Mouse (Mus musculus): ENCODE data around the gene Srrm1. TPM values are rescaled to one million over a fixed set of nuclear protein-coding genes. Genes with fewer than 3 reads are reported as not detected.
"Not testable (repeated sequence)": the region's sequence is repeated elsewhere in the genome, so short reads cannot be mapped to it uniquely, and the experiment has no call there.

The Srrm1 gene
- polyA plus RNA-seq, 1 experiment from 2014 or later: 257 TPM

DNA sequence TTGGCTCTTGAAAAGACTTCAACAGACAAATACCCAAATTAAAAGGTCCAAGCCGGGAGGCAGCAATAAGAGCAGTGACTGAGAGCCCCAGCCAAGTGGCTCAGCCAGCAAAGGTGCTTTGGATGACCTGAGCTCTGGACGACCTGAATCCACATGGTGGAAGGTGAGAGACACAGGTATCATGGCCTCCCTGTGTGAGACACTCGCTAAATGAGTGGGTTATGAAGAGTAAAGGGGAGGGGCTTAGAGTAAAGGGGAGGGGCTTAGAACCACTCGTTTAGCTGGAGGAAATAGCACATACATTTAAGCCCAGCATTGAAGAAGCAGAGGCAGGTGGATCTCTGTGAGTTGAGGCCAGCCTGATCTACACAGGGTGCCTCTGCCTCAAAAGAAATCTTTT is 69.7 kb downstream of the Srrm1 start:
- H3K9me3 ChIP-seq (replicated peaks): no peaks in the 10 kb centered on the region
- peaks cover 32% of the 10 kb centered on the region for H3K4me1 ChIP-seq
- ATAC-seq (replicated peaks; ENCODE audit: low FRiP score): no peak
- H3K27me3 ChIP-seq: no peaks in the 10 kb centered on the region
- H3K27ac ChIP-seq: no peak overlapping the region
- no peak overlapping the region for H3K9ac ChIP-seq
- no peak overlapping the region for H3K4me2 ChIP-seq
- 80% methylated on average over 4 of the region's 4 CpGs for WGBS
- H3K36me3 ChIP-seq: no peaks in the 10 kb centered on the region
- H3K4me3 ChIP-seq (replicated peaks): no peak overlapping the region

DNA sequence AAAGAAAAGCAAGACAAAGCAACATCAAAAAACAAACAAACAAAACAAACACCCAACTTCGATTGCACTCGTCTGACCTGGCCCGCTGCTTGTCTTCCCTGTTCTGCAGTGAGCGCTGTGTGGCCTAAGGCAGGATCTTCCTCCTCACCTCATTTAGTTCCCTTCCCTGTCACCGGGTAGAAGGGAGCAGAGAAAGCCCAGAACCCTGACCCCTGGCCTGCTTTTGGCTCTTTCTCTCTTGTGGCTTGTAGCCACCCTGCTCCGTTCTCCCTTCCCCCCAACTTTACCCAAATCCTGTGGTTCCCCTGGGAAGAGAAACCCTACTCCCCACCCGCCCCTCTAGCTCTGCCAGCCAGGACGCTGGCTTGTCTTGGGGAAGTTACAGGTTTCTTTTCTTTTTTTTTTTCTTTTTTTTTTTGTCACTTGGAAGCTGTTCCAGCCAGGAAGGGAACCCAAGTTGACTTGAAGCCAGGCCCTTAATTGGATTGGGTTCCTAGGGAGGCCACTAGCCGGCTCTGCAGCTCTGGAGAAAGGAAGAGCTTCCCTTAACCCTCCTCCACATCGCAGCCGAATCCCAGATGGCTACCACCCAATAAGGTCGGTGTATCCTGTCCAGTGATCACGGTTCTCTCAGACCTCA is 70.3 kb downstream of the Srrm1 start:
- H3K27ac ChIP-seq: no peak overlapping the region
- no peak overlapping the region for H3K4me3 ChIP-seq (replicated peaks)
- no peaks in the 10 kb centered on the region for H3K27me3 ChIP-seq
- no peaks in the 10 kb centered on the region for H3K9me3 ChIP-seq (replicated peaks)
- H3K4me1 ChIP-seq: peaks cover 32% of the 10 kb centered on the region
- 56% methylated on average over 13 of the region's 13 CpGs for whole genome bisulfite sequencing
- no peaks in the 10 kb centered on the region for H3K36me3 ChIP-seq
- H3K4me2 ChIP-seq: no peak overlapping the region
- no peak for ATAC-seq (replicated peaks; ENCODE audit: low FRiP score)
- no peak overlapping the region for H3K9ac ChIP-seq

DNA sequence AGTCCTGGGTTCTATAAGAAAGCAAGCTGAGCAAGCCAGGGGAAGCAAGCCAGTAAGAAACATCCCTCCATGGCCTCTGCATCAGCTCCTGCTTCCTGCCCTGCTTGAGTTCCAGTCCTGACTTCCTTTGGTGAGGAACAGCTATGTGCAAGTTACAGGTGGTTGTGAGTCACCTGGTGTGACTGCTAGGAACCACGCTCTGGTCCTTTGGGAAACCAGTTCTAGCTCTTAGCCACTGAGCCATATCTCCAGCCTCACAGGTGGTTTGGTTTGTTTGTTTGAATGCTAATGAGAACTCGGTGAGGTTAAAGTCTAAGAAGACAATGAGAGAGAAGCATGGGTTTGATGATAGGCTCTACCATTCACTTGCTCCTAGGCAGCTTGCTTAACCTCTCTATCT is 73.1 kb downstream of the Srrm1 start:
- H3K4me1 ChIP-seq: peaks cover 18% of the 10 kb centered on the region
- H3K27me3 ChIP-seq; H3K27ac ChIP-seq; H3K4me2 ChIP-seq; H3K36me3 ChIP-seq; H3K9me3 ChIP-seq (replicated peaks); H3K4me3 ChIP-seq (replicated peaks); ATAC-seq (replicated peaks; ENCODE audit: low FRiP score); H3K9ac ChIP-seq: not testable (repeated sequence)
- 64% methylated on average over 2 of the region's 2 CpGs for WGBS

DNA sequence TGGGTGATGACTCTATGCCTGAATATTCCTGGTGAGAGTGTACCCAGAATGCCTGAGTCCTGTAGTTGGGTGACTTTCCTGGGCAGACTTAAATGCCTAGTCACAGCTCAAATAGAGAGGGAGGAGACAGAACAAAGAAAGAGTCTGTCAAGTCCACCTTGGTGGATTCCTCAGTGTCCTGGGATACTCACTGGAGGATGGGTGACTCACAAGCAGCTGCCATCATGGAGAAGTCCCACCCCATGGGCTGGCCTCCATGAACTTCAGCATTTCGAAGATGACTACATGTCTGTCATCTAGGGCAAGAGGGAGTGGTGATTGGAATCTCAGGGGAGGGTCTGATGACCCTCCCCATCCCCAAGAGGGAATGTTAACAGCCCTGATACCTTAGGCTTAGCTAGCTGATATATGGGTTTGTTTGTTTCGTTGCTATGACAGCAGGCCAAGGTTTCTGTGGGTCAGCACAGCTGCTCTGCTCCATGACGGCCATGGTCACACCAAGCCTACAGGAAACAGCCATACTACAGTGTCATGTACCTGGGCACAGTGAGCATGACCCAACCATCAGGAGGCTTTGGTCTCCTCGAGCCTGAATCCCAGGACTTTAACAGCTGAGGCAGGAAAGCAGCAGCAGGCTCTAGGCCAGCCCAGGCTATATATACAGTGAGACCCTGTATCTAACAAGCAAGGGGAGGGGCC is 76.3 kb downstream of the Srrm1 start:
- Histone ChIP-seq H3K36me3 (no peaks in the 10 kb centered on the region), H3K4me2 (no peak overlapping the region), H3K4me3 (replicated peaks) (no peak overlapping the region), H3K4me1 (peaks cover 25% of the 10 kb centered on the region), H3K9me3 (replicated peaks) (no peaks in the 10 kb centered on the region), H3K27ac (no peak overlapping the region), H3K9ac (no peak overlapping the region), H3K27me3 (0 out of 2 replicates have a peak, but pooled peaks cover 4% of the 10 kb centered on the region)
- ATAC-seq (replicated peaks; ENCODE audit: low FRiP score): no peak
- WGBS: 43% methylated on average over 4 of the region's 4 CpGs

DNA sequence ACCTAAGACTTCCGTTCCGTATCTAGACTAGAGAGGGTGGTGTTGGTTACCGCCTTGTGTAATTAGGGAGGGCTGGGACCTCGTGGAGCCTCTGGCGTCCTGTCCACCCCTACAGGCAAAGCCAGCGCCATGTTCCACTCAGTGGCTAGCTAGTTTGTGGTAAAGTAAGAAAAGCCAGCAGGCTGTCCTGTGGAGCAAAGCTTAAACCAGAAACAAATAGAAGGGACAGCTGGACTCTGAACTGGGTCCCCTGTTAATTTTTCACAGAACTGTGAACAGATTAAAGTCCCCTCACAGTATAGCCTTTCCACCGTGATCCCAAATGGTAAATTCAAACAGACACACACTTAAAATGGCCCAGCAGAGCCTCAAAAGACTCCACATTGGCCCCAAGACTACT is 78.4 kb downstream of the Srrm1 start:
- WGBS: 63% methylated on average over 7 of the region's 7 CpGs

DNA sequence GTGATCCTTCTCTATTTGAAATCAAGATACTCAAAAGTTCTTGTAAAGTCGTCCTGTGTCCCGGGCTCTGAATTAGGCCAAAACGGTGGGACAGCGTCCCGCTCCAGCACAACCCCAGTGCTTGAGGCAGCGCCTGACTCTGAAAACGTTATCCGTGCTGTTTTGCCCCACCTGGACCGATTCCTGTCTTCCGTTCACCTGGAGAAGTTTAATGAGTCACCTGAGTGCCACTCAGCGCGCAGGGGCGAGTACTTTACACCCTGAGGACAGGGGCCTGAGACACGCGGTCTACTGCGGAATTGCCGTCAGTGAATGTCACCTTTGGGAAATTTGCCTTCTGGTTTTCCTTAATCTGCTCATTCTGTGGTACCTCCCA is 79.8 kb downstream of the Srrm1 start:
- peak overlapping the region; percentile 94 for H3K4me3 ChIP-seq (replicated peaks)
- 0 out of 2 replicates have a peak, but pooled peaks have one; percentile 1 for ATAC-seq (replicated peaks; ENCODE audit: low FRiP score)
- no peaks in the 10 kb centered on the region for H3K36me3 ChIP-seq
- no peaks in the 10 kb centered on the region for H3K9me3 ChIP-seq (replicated peaks)
- peaks cover 54% of the 10 kb centered on the region for H3K4me1 ChIP-seq
- H3K27me3 ChIP-seq: 0 out of 2 replicates have a peak, but pooled peaks cover 4% of the 10 kb centered on the region
- H3K27ac ChIP-seq: peak overlapping the region; percentile 82
- peak overlapping the region; percentile 41 for H3K9ac ChIP-seq
- 4% methylated on average over 17 of the region's 17 CpGs for WGBS
- peak overlapping the region; percentile 76 for H3K4me2 ChIP-seq

More for the DNA sequence above, 78.4 kb downstream of the Srrm1 start:
- Histone ChIP-seq H3K4me3 (replicated peaks) (no peak overlapping the region), H3K4me2 (no peak overlapping the region), H3K36me3 (no peaks in the 10 kb centered on the region), H3K27ac (peak overlapping the region; percentile 73), H3K27me3 (0 out of 2 replicates have a peak, but pooled peaks cover 4% of the 10 kb centered on the region), H3K9me3 (replicated peaks) (no peaks in the 10 kb centered on the region), H3K9ac (no peak overlapping the region), H3K4me1 (peaks cover 40% of the 10 kb centered on the region)
- no peak for ATAC-seq (replicated peaks; ENCODE audit: low FRiP score)

DNA sequence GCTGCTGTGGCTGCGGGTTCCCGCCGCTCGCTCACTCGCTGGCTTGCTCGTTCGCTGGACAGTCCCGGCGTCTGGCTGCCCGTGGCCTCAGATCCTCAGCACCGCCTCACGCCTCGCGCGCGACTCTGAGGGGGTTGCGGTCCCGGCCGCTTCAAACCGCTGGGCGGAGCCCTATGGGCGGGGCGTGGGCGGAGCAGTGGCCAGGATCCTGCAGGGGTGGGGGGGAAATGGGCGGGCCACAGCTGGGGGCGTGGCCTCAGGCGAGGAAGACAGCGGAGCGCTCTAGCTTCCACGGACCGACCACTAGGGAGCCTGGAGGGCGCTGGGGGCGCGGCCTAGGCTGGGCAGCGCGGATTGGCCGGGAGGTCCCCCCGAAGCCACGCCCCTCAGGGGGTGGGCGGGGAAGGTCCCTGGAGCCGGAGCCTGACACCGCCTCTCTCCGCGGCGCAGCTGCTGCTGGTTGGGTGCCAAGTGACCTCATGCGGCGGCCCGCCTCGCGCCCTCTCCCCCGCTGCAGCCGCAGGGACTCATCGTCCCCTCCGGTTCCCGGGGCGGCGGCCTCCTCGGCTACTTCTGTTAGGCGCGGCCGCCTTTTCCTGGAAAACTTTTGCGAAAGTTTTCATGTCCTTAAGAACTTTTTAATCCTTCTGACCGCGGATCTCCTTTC is 80.3 kb downstream of the Srrm1 start, which contains the start of gene Clic4:
Clic4 (minus strand) TSS at position 175 of the 667 bp plus-strand sequence.
- ATAC-seq (replicated peaks; ENCODE audit: low FRiP score): peak; percentile 98
- peak within 1 kb of the TSS; percentile 76 for H3K4me2 ChIP-seq
- peak within 1 kb of the TSS; percentile 92 for H3K9ac ChIP-seq
- WGBS: 0% methylated on average over 62 of the region's 64 CpGs
- H3K4me3 ChIP-seq (replicated peaks): peak within 1 kb of the TSS; percentile 94
- no peaks in the 10 kb centered on the region for H3K36me3 ChIP-seq
- H3K9me3 ChIP-seq (replicated peaks): no peaks in the 10 kb centered on the region
- peaks cover 57% of the 10 kb centered on the region for H3K4me1 ChIP-seq
- 0 out of 2 replicates have a peak, but pooled peaks cover 4% of the 10 kb centered on the region for H3K27me3 ChIP-seq
- peak within 1 kb of the TSS; percentile 97 for H3K27ac ChIP-seq

DNA sequence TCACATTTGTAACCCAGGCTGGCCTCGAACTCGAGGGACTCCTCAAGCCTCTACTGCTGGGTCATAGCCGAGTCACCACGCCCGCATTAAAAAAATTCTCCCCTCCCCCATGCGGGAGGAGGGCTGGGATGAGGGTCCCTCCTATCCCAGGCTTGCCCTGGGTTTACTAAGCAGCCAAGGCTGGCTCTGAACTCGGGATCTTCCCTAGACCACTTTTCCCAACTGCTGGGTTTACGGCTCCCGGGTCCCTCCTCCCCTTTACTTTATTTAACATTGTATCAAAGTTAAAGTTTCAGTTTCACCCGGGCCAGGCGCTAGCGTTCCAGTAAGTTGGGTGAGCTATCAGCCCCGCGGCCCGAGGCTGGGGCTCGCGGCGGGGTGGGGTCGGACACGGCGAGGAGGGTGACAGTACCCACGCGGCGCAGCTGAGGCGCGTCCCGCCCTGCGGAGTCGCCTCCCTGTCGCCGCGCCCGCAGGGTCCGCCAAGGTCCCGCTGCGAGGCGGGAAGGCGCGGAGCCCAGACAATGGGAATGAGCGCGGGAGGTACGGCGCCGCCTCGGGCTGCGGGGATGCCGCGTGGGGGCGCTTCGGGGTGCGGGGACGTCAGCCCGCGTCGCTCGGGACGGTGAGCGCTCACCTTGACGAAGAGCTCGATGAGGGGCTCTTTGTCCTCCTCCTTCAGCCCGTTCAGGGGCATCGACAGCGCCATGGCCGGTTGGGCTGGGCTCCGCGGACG is 81.1 kb downstream of the Srrm1 start:
- under 1% methylated on average over 66 of the region's 67 CpGs for WGBS
- Histone ChIP-seq H3K27ac (peak overlapping the region; percentile 97), H3K9me3 (replicated peaks) (no peaks in the 10 kb centered on the region), H3K4me1 (peaks cover 57% of the 10 kb centered on the region), H3K4me2 (peak overlapping the region; percentile 76), H3K27me3 (0 out of 2 replicates have a peak, but pooled peaks cover 4% of the 10 kb centered on the region), H3K9ac (peak overlapping the region; percentile 92), H3K4me3 (replicated peaks) (peak overlapping the region; percentile 94), H3K36me3 (no peaks in the 10 kb centered on the region)
- peak; percentile 55 for ATAC-seq (replicated peaks; ENCODE audit: low FRiP score)

DNA sequence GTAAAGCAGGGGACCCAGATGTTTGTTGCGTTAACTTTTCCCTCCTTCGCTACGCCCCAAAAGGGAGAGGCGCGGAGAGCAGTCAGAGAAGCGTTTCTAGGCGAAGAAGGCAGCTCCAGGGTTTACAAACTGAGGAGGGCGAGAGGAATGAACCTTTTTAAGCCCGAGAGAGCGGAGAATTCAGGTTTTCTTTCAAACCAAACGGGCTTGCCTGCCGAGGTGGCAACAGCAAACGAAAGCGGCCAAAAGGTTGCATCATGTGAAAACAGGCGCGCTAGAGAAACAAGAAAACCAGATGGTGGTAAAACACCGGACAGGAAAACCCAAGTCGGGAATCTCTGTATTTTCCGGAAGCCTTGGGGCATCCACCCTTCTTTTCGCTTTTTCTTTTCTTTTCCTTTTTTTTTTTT is 81.7 kb downstream of the Srrm1 start:
- Histone ChIP-seq H3K36me3 (no peaks in the 10 kb centered on the region), H3K9me3 (replicated peaks) (no peaks in the 10 kb centered on the region), H3K9ac (peak overlapping the region; percentile 92), H3K27me3 (0 out of 2 replicates have a peak, but pooled peaks cover 4% of the 10 kb centered on the region), H3K27ac (peak overlapping the region; percentile 97), H3K4me3 (replicated peaks) (peak overlapping the region; percentile 94), H3K4me2 (peak overlapping the region; percentile 76), H3K4me1 (peaks cover 58% of the 10 kb centered on the region)
- 1% methylated on average over 20 of the region's 20 CpGs for WGBS
- ATAC-seq (replicated peaks; ENCODE audit: low FRiP score): no peak

All from kidney, embryonic 15.5 days (tissue).